13 mouse cellular contexts compared by ENCODE assay signal in genomic region chr12:100407371-100407770, GRCm38 (mm10).
DNase-seq lines count a peak whose midpoint lies in the region; ATAC-seq and TF ChIP-seq lines count a peak whose summit lies in the region.
"Had no signal": no experiment of that assay in that cellular context is flagged by ENCODE, and none has a peak within 500 bp of the region (broad histone marks: within the 10 kb centered on the region; RNA-seq: fewer than 3 reads in every experiment).

No protein-coding gene starts in this region.

- TF ChIP-seq CTCF in intestine, postnatal 0 days (IDR thresholded peaks at IDR 0.05; ENCODE audit: low read depth): no peak

- H3K4me3 ChIP-seq in intestine, embryonic 14.5 days (ENCODE audit: low read depth, low read length): no peak overlapping the region
- no peak overlapping the region for H3K4me3 ChIP-seq in intestine, postnatal 0 days (ENCODE audit: low read depth, low read length)
- no peak overlapping the region for H3K4me3 ChIP-seq in midbrain, embryonic 14.5 days (replicated peaks; ENCODE audit: low read depth, low read length)
- H3K4me3 ChIP-seq in midbrain, embryonic 11.5 days (ENCODE audit: low read depth, low read length): no peak overlapping the region
- H3K4me3 ChIP-seq in forebrain, embryonic 16.5 days (replicated peaks; ENCODE audit: low read length): no peak overlapping the region
- no peak overlapping the region for H3K4me3 ChIP-seq in stomach, embryonic 16.5 days (replicated peaks; ENCODE audit: low read length)
- H3K4me3 ChIP-seq: embryonic facial prominence, embryonic 12.5 days; neural tube, embryonic 12.5 days had no signal

- no peak overlapping the region for H3K4me2 ChIP-seq in intestine, embryonic 14.5 days (ENCODE audit: low read length)
- no peak overlapping the region for H3K4me2 ChIP-seq in intestine, postnatal 0 days (replicated peaks; ENCODE audit: low read depth)
- H3K4me2 ChIP-seq in midbrain, embryonic 14.5 days (ENCODE audit: low read length): no peak overlapping the region
- H3K4me2 ChIP-seq in midbrain, embryonic 11.5 days: no peak overlapping the region
- no peak overlapping the region for H3K4me2 ChIP-seq in forebrain, embryonic 16.5 days (ENCODE audit: low read length)
- H3K4me2 ChIP-seq in stomach, embryonic 16.5 days (ENCODE audit: low read depth, low read length): no peak overlapping the region
- H3K4me2 ChIP-seq: embryonic facial prominence, embryonic 12.5 days; liver, embryonic 11.5 days; neural tube, embryonic 12.5 days had no signal

- intact Hi-C loops in heart, postnatal 36 days (cut with DNase I): no loop called here

- H3K27me3 ChIP-seq in intestine, embryonic 14.5 days (replicated peaks; ENCODE audit: control insufficient read depth, insufficient read depth, low read length): no peaks in the 10 kb centered on the region
- no peaks in the 10 kb centered on the region for H3K27me3 ChIP-seq in intestine, postnatal 0 days (replicated peaks; ENCODE audit: control insufficient read depth, insufficient read depth, low read length)
- H3K27me3 ChIP-seq in midbrain, embryonic 14.5 days (ENCODE audit: control insufficient read depth, insufficient read depth, low read length): no peaks in the 10 kb centered on the region
- no peaks in the 10 kb centered on the region for H3K27me3 ChIP-seq in midbrain, embryonic 11.5 days (ENCODE audit: control insufficient read depth, insufficient read depth, low read length)
- no peaks in the 10 kb centered on the region for H3K27me3 ChIP-seq in forebrain, embryonic 16.5 days (replicated peaks; ENCODE audit: control insufficient read depth, insufficient read depth, low read length)
- H3K27me3 ChIP-seq in stomach, embryonic 16.5 days (ENCODE audit: control insufficient read depth, insufficient read depth, low read length): no peaks in the 10 kb centered on the region
- H3K27me3 ChIP-seq: embryonic facial prominence, embryonic 12.5 days; neural tube, embryonic 12.5 days had no signal

- peaks cover 6% of the 10 kb centered on the region; the same call in 1 of the 2 replicates for H3K36me3 ChIP-seq in intestine, embryonic 14.5 days (ENCODE audit: control insufficient read depth, insufficient read depth, low read length)
- H3K36me3 ChIP-seq in intestine, postnatal 0 days (ENCODE audit: control insufficient read depth, insufficient read depth): peaks cover 9% of the 10 kb centered on the region; the same call in 1 of the 2 replicates
- peaks cover 8% of the 10 kb centered on the region; the same call in 1 of the 2 replicates for H3K36me3 ChIP-seq in midbrain, embryonic 14.5 days (ENCODE audit: control insufficient read depth, insufficient read depth, low read length)
- H3K36me3 ChIP-seq in midbrain, embryonic 11.5 days (ENCODE audit: control insufficient read depth, insufficient read depth, low read length): no peaks in the 10 kb centered on the region
- H3K36me3 ChIP-seq in forebrain, embryonic 16.5 days (ENCODE audit: control insufficient read depth, insufficient read depth): no peaks in the 10 kb centered on the region
- no peaks in the 10 kb centered on the region for H3K36me3 ChIP-seq in stomach, embryonic 16.5 days (ENCODE audit: control insufficient read depth, insufficient read depth, low read length)

- H3K4me1 ChIP-seq in intestine, embryonic 14.5 days (replicated peaks; ENCODE audit: control insufficient read depth, insufficient read depth, low read length): peaks cover 23% of the 10 kb centered on the region
- no peaks in the 10 kb centered on the region for H3K4me1 ChIP-seq in intestine, postnatal 0 days (replicated peaks; ENCODE audit: control insufficient read depth, insufficient read depth, low read length)
- H3K4me1 ChIP-seq in midbrain, embryonic 14.5 days (ENCODE audit: control insufficient read depth, insufficient read depth, low read length): peaks cover 11% of the 10 kb centered on the region; the same call in 1 of the 2 replicates
- H3K4me1 ChIP-seq in midbrain, embryonic 11.5 days (ENCODE audit: control insufficient read depth, insufficient read depth, low read length): peaks cover 10% of the 10 kb centered on the region
- H3K4me1 ChIP-seq in forebrain, embryonic 16.5 days (replicated peaks; ENCODE audit: control insufficient read depth, insufficient read depth, low read length): peaks cover 21% of the 10 kb centered on the region
- H3K4me1 ChIP-seq in stomach, embryonic 16.5 days (ENCODE audit: control insufficient read depth, insufficient read depth, low read length): peaks cover 25% of the 10 kb centered on the region
- H3K4me1 ChIP-seq: neural tube, embryonic 12.5 days had no signal

- ATAC-seq in intestine, embryonic 14.5 days (replicated peaks; ENCODE audit: low FRiP score, low TSS enrichment, low read depth): no peak
- no peak for ATAC-seq in intestine, postnatal 0 days
- no peak for ATAC-seq in midbrain, embryonic 14.5 days (ENCODE audit: low FRiP score, low TSS enrichment)
- no peak for ATAC-seq in midbrain, embryonic 11.5 days (ENCODE audit: low FRiP score)
- ATAC-seq in forebrain, embryonic 16.5 days: peak; percentile 40; the same call in 1 of the 2 replicates
- ATAC-seq in stomach, embryonic 16.5 days (ENCODE audit: insufficient read depth, low FRiP score): peak; percentile 79

- DNase-seq in intestine, embryonic 14.5 days (ENCODE audit: low spot score): peak; percentile 58
- DNase-seq in midbrain, embryonic 14.5 days: peak; percentile 46
- DNase-seq in midbrain, embryonic 11.5 days (ENCODE audit: low spot score, missing footprints): no peak
- no peak for DNase-seq in heart, postnatal 36 days
- no peak for DNase-seq in gastrocnemius, adult 18-20 months (ENCODE audit: low spot score)
- DNase-seq: heart, adult 11 months; kidney, adult 8-10 months had no signal

- H3K9ac ChIP-seq in intestine, embryonic 14.5 days (ENCODE audit: low read length): no peak overlapping the region
- no peak overlapping the region for H3K9ac ChIP-seq in intestine, postnatal 0 days (ENCODE audit: low read depth, low read length)
- H3K9ac ChIP-seq in midbrain, embryonic 14.5 days (replicated peaks; ENCODE audit: low read length): no peak overlapping the region; the same call in 1 of the 2 replicates
- H3K9ac ChIP-seq in midbrain, embryonic 11.5 days (ENCODE audit: low read length): no peak overlapping the region
- H3K9ac ChIP-seq in forebrain, embryonic 16.5 days (replicated peaks; ENCODE audit: low read depth, low read length): no peak overlapping the region; the same call in 1 of the 2 replicates
- no peak overlapping the region for H3K9ac ChIP-seq in stomach, embryonic 16.5 days (ENCODE audit: low read length)
- H3K9ac ChIP-seq: embryonic facial prominence, embryonic 12.5 days; neural tube, embryonic 12.5 days had no signal

- 19% methylated on average over 7 of the region's 7 CpGs for WGBS in intestine, embryonic 14.5 days
- 44% methylated on average over 7 of the region's 7 CpGs for WGBS in intestine, postnatal 0 days
- 15% methylated on average over 7 of the region's 7 CpGs for WGBS in midbrain, embryonic 14.5 days
- WGBS in midbrain, embryonic 11.5 days: 29% methylated on average over 7 of the region's 7 CpGs
- 15% methylated on average over 7 of the region's 7 CpGs for WGBS in forebrain, embryonic 16.5 days
- 21% methylated on average over 7 of the region's 7 CpGs for WGBS in stomach, embryonic 16.5 days

- H3K9me3 ChIP-seq in intestine, embryonic 14.5 days (ENCODE audit: control insufficient read depth, low read length): no peaks in the 10 kb centered on the region
- H3K9me3 ChIP-seq in intestine, postnatal 0 days (ENCODE audit: control insufficient read depth): no peaks in the 10 kb centered on the region
- H3K9me3 ChIP-seq in midbrain, embryonic 14.5 days (ENCODE audit: control insufficient read depth, low read length): no peaks in the 10 kb centered on the region
- no peaks in the 10 kb centered on the region for H3K9me3 ChIP-seq in midbrain, embryonic 11.5 days (ENCODE audit: control insufficient read depth, low read length)
- no peaks in the 10 kb centered on the region for H3K9me3 ChIP-seq in forebrain, embryonic 16.5 days (ENCODE audit: control insufficient read depth, low read length)
- no peaks in the 10 kb centered on the region for H3K9me3 ChIP-seq in stomach, embryonic 16.5 days (replicated peaks; ENCODE audit: control insufficient read depth, low read length)
- H3K9me3 ChIP-seq: embryonic facial prominence, embryonic 12.5 days; neural tube, embryonic 12.5 days had no signal

- peak overlapping the region; percentile 33; the same call in 1 of the 2 replicates for H3K27ac ChIP-seq in intestine, embryonic 14.5 days (ENCODE audit: low read depth)
- H3K27ac ChIP-seq in intestine, postnatal 0 days (ENCODE audit: low read depth, low read length): no peak overlapping the region
- H3K27ac ChIP-seq in midbrain, embryonic 14.5 days (replicated peaks; ENCODE audit: low read depth, low read length): no peak overlapping the region; the same call in 1 of the 2 replicates
- H3K27ac ChIP-seq in midbrain, embryonic 11.5 days (ENCODE audit: low read depth, low read length): no peak overlapping the region
- H3K27ac ChIP-seq in forebrain, embryonic 16.5 days (ENCODE audit: low read length): no peak overlapping the region; the same call in 1 of the 2 replicates
- peak overlapping the region; percentile 25; the same call in 1 of the 2 replicates for H3K27ac ChIP-seq in stomach, embryonic 16.5 days (ENCODE audit: low read length)
- H3K27ac ChIP-seq: embryonic facial prominence, embryonic 12.5 days; neural tube, embryonic 12.5 days had no signal

Comparison
In these comparisons a context has a peak if more than half of its experiments do, and no peak if none do; other contexts are left out.
1. DNase-seq: peak in intestine, embryonic 14.5 days (single experiment) and midbrain, embryonic 14.5 days (single experiment); none in midbrain, embryonic 11.5 days (single experiment), heart, postnatal 36 days (0 of 2) and gastrocnemius, adult 18-20 months (single experiment).
2. H3K27ac ChIP-seq: peak in intestine, embryonic 14.5 days (single experiment) and stomach, embryonic 16.5 days (single experiment); none in intestine, postnatal 0 days (single experiment), midbrain, embryonic 14.5 days (single experiment), midbrain, embryonic 11.5 days (single experiment) and forebrain, embryonic 16.5 days (single experiment).
3. ATAC-seq: peak in forebrain, embryonic 16.5 days (single experiment) and stomach, embryonic 16.5 days (single experiment); none in intestine, embryonic 14.5 days (single experiment), intestine, postnatal 0 days (single experiment), midbrain, embryonic 14.5 days (single experiment) and midbrain, embryonic 11.5 days (single experiment).